Mouse (Mus musculus) heart, adult 18-20 months (tissue): ENCODE measurements around the gene Bcl7a. TPM values are rescaled to one million over a fixed set of nuclear protein-coding genes. Genes with fewer than 3 reads are reported as not detected.

Experiments
- DNase-seq, 2 experiments: peaks; one replicate each; pipeline ENCODE4 v3.0.0; 2021 to 2022; ENCODE audit warnings: mixed read lengths in 1 of 2
- total RNA-seq, 2 experiments: library from RNA; stranded (reverse); gene quantifications; 2 replicates each; pipeline ENCODE4 v1.2.3; 2021

Gene Bcl7a
- total RNA-seq, 2 experiments from 2014 or later: 8.0 to 8.2 TPM

DNA sequence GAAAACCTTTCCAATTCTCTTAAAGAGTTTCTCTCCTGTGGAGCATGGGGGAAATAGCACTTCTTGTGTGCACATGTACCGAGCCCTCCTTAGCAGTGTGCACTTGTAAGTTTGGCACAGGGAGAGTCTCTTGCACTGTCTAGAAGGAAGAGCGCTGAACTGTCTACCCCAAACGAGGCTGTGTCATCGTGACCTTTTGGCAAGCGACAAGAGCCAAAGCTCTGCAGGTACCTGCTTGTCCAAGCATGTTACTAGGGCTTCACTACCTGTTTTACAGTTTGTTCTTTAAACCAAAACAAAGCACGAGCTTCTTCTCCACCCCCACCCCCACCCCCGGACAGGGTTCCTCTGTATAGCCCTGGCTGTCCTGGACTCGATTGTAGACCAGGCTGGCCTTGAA lies 15.9 kb upstream of the Bcl7a start:
- no peak for DNase-seq

DNA sequence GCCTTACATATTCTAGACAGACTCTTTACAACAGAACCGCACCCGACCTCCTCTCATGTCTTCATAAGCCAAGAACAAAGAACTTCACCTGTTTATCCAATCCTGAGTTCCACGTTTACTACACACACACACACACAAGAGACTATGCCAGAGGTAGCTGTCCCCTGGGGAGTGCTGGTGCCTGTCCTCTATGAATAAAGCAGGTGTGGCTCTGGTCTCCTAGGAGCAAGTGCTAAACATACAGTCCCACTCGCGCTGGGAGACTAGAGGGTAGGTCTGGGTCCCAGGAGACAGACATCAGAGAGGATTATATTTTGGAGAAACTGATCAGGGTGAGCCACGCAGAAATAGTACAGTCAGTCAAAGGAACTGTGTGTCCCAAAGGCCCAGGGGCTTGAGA lies 10.1 kb upstream of the Bcl7a start:
- DNase-seq: no peak

DNA sequence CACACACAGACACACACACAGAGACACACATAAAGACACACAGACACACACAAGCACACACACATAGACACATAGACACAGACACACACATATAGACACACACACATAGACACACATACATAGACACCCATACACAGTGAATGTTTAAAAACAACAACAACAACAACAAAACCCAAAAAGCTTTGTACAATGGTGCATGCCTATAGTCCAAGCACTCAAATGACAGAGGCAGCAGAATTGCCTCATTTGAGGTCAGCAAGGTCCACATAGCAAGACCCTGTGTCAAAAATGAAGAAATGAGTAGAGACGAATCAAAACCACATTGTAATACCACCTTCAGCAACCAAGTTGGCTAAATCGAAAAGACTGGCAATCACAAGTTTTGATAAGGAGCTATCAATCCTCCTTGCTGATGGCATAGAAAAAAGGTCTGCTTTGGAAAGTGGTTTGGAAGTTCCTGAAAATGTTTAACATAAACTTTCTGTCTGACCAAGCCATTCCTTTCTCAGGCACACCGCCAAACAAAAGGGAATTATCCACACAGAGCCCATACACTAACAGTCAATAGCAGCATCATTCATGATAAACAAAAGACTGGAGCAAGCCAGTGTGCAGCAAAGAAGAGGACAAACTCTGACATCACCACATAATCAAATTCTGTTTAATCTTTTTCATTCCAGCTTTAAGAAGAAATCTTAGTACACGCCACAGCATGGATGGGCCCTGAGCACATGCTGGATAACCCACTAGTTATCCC lies 7.3 kb upstream of the Bcl7a start:
- no peak for DNase-seq

DNA sequence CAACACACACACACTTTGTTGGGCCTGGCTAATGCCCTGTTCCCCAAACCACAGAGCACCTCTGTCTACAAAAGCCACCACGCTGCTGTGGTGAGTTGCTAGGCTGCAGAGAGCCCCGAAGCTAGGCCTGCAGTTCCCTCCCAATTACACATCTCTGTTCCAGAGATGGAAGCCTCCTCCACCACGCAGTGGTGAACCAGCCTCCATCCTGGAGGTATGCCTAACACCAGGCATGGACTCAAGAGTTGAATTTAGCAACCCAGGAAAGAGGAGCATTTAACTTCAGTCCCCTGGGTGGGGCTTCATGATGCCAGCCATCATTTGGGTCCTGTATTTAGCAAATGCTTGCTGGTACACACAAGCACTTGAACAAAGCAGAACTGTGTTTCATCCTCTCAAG lies 5.2 kb upstream of the Bcl7a start:
- no peak for DNase-seq

DNA sequence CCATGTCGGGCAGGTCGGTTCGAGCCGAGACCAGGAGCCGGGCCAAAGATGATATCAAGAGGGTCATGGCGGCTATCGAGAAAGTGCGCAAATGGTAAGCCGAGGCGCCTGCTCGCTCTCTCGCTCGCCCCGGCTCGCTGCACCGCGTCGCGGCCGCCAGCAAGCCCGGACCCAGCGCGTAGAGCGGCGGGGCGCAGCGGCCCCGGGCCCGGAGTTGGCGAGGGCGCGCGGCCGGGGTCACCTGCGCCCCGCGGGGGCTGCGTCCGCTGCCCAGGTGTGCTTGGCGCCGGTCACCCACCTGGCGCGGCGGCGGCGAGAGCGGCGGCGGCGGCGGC lies 961 bp downstream of the Bcl7a start:
- no peak for DNase-seq

DNA sequence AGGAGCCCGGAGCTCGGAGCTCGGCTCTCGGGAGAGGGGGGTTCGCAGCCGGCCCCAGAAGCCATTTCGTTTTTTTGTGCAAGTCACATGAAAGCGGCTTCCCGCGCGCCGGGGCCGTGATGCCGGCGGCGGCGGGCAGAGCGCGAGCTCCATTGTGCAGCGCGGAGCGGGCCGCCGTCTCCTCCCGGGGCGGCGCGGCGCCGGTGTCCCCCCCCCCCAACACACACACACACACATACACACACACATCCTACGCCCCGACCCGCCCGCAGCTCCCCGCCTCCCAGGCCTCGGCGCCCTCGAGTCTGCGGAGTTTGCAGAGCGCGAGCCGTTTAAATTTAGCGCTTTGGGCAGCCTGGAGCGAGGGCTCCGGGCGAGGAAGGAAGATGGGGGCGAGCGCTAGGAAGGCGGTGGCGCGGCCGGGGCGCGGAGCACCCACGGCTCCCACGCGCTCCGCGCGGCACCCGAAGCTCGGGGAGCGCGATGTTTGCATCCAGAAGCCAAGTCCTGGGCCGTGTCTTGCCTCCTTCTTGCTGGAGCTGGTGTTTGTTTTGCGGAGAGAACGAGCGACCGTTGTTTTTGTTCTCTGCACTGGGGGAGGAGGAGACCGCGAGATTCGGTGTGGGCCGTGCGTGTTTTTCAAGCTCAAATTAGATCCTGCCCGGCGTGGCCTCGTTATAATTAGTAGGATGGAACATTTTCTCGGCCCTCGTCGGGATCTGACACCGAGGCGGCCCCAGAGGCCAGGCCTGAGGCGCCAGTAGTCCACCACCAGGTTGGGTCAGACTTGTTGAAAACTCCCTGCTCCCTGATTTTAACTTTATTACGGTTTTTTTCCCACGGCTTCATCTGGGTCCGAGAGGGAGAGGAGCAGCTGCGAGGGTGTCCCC lies 1.6 kb downstream of the Bcl7a start:
- peak; percentile 70 to 75 for DNase-seq

DNA sequence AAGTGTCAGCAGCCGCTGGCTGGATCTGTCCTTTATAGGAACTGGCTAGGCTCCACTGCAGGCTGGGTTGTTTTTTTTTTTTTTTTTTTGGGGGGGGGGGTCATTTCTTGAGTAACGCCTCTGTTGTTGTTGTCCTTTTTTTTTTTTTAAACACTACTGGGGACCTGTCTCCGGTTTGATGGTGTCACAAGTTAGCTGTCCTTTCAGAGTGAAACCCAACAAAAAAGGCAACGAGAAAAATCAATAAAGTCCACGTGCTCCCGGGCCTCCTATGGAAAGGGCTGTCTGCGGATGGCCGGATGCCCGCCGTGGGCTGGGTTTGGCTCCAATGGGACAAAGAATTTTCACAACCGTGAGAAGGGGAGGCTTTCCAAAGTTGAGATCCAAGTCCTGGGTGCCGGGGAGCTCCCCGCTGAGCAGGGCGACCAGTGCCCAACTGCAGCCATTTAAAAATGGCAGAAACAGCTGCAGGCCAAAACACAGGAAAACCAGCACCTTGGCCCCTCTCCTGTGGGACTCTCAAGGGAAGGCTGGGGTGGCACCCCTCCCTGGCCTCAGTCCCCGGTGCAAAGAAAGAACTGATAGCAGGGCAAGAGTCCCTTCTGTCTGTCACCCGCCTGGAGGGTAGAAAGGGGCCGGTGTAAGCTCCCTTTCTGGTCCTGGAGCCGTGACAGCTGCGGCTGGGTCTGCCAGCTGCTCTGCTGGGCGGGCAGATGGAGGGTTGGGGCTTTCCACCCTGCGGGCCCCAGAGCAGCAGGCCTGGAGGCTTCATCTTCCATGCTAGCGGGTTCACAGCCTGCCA lies 2.4 kb downstream of the Bcl7a start:
- DNase-seq: peak; percentile 83 to 87

DNA sequence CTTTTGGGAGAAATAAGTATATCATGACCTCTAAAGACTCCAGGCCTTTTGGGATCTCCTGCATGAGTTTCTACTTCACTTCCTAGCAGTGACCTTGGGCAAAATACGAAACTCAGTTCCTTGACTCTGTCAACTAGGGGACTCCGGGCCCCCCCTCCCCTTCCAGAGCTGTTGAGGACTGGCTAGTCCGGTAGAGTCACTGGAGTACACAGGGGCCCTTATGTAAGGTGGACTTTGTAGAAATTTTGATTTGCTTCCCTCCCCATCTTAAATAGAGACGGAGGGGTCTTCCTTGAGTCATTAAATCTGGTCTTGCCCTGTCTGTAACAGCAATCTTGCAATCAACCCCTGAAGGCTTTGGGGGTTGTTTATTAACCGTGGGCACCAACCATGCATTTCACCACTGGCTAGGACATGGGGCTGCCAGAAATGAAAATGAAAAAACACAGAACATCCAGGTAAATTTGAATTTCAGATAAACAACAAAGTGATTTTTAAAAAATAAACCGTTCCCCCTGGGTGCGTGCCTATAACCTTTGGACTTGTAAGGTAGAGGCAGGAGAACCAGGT lies 3.2 kb downstream of the Bcl7a start:
- no peak for DNase-seq

DNA sequence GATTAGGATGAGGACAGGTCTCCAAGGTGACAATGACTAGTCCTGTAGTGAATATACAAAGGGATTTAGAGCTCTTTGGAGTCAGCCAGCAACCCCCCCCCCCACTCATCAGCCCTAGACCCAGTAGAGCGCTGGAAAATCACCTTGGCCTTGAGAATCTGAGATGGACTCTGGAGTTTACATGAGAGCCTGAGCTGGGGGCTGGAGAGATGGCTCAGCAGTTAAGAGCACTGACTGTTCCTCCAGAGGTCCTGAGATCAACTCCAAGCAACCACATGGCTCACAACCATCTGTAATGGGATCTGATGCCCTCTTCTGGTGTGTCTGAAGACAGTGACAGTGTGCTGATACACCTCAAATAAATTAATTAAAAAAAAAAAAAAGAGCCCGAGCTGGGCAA lies 4.4 kb downstream of the Bcl7a start:
- DNase-seq: no peak

DNA sequence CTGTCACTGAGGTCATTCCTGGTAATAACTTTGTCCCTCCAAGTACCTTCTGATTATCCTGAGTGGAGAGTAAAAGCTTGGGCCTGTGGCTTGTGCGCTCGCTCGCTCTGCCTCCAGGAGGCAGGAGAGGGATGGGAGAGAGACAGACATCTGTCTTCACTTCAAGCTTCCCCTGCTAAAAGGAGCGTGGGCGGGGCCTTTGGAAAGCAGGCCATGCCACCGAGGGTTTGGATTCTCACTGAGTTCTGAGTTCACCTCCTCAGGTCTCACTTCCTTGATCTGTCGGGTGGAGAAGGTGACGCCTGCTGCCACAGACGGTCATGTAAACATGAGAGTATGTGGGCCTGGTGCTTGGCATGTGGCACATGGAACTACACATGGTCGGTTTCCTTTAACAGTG lies 6.8 kb downstream of the Bcl7a start:
- peak in 1 of 2 experiments; percentile 37 for DNase-seq

DNA sequence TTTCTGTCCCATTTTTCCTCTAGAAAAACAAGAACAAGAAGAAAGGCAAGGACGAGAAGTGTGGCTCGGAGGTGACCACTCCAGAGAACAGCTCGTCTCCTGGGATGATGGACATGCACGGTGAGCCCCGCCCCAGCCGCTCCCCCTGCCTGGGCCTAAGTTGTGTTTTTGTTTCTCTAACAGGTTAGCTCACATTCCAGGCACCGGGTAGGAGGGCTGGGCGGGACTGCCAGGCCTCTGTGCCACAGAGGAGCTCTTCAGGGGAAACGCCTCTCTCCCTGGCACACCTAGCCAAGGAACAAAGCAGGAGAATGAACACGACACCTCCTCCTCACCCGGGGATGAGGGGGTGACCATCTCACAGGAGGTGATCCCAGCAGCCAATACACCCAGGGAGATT lies 12.3 kb downstream of the Bcl7a start:
- no peak for DNase-seq

DNA sequence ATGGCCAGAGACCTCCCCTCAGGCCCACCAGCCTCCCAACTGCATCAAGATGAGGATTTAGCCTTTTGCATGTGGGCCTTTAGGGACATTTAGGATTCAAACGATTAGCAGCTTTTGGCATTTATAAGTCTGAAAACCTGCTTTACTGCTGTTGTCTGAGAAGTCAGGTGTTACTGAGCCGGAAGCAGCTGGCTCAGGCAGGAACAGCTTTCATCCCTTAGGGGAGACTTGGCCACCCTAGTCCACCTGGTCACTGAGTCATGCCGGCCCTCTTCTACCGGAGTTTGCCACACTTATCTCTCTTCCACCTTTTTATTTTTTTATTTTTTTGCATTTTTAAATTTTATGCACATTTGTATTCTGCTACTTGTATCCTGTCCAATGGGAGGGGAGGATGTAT lies 13.6 kb downstream of the Bcl7a start:
- no peak for DNase-seq

DNA sequence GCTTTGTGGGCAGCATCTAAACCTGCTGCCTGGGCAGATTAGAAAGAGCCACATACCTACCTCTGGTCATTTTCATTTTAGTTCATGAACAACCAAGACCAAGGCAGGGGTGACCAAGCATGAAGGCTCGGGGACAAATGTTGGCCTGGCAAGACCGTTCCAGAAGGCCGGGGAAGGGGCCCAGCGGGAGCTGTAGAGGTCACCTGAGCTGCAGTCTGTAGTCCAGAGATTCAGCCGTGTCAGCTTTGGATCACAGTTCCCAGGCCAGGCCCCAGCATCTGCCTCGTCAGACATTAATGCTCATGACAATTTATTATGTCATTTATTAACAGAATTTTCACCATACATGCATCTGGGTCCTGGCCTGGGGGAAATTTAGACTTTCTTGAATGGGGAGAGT lies 15.8 kb downstream of the Bcl7a start:
- no peak for DNase-seq

DNA sequence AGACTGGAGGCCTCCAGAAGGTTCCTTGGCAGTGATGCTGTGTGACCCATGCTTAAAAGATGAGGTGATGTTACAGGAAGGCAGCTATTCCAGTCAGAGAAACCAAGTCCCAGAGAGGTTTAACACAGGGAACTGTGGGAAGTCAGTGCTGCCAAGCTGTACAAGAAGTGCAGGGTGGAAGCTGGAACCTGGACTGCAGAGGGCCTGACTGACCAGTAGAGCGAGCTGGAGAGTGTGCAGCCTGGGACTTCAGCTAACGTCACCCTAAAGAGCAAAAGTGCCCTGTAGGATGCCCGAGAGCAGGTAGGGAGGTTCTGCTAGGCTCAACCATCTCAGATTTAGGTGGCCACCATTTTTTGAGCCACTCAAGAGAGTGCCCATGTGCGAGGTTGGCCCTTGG lies 19.3 kb downstream of the Bcl7a start:
- no peak for DNase-seq

DNA sequence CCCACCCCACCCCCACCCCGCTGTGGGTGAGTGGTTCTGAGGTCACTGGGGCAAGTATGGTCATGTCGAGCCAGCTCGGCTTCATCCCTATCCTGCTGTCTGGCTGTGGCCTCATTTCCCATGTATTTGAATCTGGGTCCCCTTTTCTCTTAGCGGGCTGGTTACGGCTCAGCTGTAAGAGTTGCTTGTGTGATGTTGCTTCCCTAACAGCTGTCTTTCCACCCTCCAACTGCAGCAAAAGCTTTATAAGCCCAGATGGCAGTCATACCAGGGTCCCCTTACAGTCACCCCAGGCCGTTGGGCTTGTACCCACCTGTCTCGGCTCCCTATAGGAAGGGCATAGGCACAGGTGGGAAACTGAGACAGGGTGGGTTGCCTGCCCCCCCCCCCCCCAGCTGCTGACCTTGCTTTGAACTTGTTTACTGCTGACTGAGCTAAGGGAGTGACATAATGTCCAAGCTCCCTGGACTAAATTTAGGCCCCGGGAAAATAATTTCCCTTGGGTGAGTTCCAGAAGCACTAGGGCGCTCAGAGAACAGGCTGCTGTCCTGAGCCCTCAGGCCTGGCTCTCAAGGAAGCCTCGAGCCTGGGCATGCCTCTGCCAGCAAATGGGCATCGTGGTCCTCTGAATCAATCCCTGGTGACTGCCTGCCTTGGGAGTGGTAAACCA lies 20.8 kb downstream of the Bcl7a start:
- DNase-seq: peak; percentile 84 to 91

DNA sequence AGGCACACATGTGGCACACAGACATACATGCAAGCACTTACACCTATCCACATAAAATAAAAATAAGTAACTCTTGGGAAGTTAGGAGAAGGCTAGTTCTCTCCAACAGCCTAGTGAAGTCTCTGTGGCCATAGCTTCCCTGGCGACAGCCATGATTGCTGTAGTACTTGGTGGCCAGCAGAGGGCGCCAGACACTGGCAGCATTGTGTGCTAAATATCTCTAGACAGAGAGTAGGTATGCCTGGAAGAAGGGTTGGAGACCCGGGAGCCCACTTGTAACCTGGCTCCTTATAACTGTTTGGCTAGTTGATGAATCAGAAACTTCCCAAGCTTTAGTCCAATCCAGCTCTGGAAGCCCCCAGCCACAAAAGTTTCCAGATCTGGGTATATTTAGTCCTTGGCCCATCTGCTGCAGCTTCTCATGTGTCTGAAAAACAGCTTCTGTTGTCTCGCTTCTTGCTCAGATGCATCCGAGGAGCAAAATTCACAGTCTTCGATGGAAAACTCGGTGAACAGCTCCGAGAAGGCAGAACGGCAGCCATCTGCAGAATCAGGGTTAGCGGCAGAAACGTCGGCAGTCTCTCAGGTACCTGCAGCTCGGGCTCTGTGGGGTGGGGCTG lies 25.3 kb downstream of the Bcl7a start:
- DNase-seq: peak; percentile 34 to 63

DNA sequence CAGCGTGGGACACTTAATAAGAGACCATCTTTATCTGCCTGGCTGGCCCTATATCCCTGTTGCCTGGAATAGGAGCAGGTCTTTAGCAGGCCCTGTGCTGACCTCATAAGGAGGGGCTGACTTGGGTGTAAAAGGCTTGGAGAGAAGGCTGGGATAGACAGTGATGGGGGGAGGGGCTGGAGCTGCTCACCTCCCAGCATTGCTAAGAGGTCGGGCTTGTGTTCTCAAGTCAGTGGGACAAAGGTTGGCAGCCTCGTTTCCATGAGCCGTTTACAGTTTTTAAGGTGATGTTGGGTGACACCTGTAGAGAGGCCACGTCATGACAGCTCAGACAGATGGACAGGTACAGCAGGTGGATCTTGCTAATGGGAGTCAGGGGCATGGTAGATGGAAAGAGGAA lies 26.4 kb downstream of the Bcl7a start:
- DNase-seq: no peak

DNA sequence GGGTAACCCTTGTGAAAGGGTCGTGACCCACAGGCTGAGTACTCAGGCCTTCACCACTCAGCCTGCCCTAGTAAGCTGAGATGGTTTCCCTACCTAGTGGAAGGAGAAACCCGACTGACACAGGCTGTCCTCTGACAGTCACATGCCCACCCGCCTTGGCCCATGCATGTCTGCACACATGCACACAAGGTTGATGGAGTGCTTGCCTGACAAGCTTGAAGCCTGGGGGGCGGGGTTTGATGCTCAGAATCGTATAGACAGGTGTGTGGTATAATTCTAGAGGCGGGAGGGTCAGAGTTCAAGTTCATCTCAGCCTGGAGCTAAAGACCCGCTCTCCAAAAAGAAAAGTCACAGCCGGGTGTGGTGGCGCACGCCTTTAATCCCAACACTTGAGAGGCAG lies 31.6 kb downstream of the Bcl7a start:
- DNase-seq: no peak

DNA sequence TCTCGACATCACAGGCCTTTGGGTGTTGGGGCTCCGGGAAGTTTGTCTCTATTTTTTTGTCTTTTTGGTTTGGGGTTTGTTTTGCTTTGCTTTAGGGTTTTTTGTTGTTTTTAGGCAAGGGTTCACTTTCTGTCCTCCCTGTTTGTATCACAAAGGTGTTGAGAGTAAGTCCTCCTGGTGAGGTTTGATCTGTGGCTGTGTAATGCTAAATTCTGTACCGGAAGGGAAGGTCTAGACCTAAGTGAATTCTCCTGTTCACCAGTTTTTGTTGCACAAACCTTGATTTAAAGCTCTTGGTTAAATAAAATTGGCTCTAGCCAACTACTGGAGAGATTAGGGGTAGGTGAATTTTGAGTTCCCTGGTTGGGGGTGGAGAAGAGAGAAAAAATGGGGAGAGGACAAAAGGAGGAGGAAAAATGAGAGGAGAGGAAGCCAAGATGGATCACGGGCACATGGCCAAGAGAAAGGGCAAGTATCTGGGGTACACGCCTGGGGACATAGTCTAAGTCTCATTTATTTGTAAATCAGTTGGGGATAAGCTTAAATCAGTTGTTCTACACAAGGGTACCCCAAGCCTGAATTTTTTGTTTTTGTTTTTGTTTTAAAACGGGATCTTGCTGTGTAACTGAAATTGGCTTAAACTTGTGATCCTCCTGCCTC lies 32.3 kb downstream of the Bcl7a start:
- no peak for DNase-seq

DNA sequence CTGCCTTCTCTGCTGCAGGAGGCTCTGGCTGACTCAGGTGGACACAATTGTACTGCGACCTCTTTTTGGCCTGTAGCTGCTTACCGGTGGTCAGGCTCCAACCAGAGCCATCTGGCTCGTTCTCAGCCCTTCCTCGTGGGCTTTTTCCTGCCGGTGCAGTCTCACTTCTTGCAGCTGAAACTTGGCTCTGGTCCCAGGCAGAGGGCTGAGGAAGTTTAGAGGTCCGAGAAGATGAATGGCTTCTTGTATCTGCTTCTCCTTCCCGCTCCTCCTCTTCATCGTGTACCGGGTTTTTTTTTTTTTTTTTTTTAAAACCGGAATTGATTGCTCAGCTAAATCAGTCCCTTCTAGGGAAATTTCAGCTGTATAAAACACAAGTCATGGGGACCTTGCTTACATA lies 32.9 kb downstream of the Bcl7a start:
- DNase-seq: peak; percentile 77 to 89
